Mouse (Mus musculus) CD4-positive, CD25-positive, alpha-beta regulatory T cell, adult 2 months (primary cell): ENCODE data around the gene Ube2e3.

Source experiments
- DNase-seq: peaks from one replicate; pipeline ENCODE4 v3.0.0-alpha.2; 2012; ENCODE audit warnings: low read depth, low spot score

Ube2e3 gene

GRCm38 (mm10) chr2:78882743-78883433, 15.0 kb downstream of the Ube2e3 start:
- no peak for DNase-seq

- no peak for DNase-seq
Observed at GRCm38 (mm10) chr2:78886446-78886845, 18.5 kb downstream of the Ube2e3 start.

DNA sequence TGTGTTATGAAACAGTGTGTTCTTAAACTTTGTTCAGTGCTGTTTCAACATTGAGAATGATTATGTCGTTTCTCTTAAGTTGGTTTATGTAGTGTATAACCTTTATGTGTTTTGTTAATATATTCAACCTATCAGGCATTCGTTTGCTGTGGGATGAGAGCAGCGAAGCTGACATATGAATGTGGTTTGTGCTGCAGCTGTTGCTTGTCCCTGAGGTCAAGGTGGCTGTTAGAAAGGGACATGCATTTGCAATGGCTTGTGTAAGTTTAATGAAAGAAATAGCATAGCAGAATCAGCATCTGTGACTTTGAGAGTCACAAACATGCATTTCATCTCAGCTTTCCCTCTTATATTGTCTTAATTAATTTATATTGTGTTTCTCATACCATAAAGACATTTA, 20.3 kb downstream of the Ube2e3 start:
- DNase-seq, result no peak

DNA sequence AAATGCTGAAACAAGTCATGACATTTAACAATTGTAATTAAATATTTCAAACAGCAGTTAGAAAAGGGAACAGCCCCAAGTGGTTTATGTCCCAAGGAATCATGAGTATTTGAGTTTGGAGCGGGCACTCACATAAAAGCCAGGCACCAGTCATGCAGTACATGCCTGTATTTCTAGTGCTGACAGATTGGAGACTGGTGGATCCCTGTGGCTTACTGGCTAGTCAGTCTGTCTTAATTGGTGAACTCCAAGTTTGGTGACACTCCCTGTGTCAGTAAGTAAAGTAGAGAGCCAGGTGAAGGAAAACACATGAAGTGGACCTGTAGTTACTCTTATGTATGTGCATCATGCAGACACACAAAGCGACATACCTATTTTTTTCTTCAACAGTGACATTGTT, 27.3 kb downstream of the Ube2e3 start:
- DNase-seq, result no peak

DNA sequence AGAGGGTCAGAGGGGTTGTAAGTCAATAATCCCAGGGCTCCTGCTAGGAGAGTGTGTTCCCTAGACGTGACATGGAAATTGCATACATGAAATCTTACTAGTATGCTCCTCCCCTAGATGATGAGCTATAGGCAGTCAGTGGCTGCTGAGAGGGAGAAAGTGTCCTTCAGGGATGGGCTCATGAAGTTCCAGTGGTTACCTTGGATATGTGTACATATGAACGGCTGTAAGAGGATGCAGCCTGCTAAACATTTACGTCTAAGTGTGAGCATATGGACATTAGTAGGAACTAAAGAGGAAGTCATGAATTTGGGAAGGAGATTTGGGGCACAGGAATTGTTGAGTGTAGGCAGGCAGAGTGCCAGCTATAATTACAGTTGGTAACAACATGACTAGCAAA, 38.0 kb downstream of the Ube2e3 start:
- DNase-seq, result no peak

GRCm38 (mm10) chr2:78911516-78911915, 43.6 kb downstream of the Ube2e3 start:
- DNase-seq, result no peak

- DNase-seq, result peak; percentile 48
Observed at GRCm38 (mm10) chr2:78914861-78915260, 46.9 kb downstream of the Ube2e3 start.

DNA sequence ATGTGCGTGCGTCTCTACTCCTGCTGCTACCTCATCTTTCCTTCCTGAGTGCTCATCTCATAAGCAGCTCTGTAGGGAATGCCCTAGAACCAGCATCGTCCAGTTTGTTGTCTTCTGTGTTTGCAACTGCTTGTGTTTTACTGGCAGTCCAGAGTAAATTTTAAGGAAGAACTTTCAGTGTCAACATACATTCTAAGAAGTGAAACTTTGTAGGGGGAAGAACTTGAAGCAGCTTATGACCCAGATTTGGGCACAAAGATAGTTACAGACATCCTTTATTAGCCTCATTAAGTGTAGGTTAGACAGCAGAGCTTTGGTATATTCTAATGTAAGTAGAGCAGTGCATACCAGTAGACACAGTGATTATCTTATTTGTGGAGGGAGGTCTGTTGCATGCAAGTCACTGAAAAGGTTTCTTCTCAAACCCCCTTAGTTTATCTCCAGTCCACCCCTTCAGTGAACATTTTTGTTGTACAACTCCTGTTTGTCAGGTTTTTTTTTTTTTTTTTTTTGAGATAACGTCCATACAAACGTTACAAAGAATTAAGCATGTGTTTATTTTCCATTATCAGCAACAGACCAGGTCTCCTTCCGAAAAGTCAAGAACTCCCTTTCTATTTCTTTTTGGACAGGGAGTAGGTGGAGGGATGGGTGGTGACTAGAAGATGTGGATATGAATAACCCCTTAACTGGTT, 55.2 kb downstream of the Ube2e3 start:
- DNase-seq, result no peak

GRCm38 (mm10) chr2:78925807-78926206, 57.9 kb downstream of the Ube2e3 start:
- no peak for DNase-seq

DNA sequence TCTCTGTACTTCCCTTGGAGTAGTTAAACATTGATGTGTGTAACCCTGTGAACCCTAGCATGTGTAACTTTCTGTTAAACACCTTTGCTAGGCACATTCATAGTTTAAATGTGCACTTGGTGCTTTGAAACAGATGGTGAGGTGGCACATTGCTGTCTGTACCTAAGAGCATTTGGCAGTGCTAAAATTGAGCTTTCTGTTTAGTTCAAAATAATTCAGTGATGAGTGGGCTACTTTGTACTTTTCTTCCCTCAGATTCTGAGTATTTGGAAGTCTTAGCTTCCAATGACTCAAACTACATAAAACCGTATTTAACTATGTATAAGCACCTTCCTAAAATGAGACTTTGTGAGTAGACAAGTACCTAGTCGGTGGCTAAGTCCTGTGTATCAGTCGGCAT, 59.7 kb downstream of the Ube2e3 start:
- DNase-seq, result no peak

- no peak for DNase-seq
Observed at GRCm38 (mm10) chr2:78928080-78928479, 60.2 kb downstream of the Ube2e3 start.

- DNase-seq, result peak; percentile 67
Observed at GRCm38 (mm10) chr2:78931358-78931757, 63.4 kb downstream of the Ube2e3 start.

DNA sequence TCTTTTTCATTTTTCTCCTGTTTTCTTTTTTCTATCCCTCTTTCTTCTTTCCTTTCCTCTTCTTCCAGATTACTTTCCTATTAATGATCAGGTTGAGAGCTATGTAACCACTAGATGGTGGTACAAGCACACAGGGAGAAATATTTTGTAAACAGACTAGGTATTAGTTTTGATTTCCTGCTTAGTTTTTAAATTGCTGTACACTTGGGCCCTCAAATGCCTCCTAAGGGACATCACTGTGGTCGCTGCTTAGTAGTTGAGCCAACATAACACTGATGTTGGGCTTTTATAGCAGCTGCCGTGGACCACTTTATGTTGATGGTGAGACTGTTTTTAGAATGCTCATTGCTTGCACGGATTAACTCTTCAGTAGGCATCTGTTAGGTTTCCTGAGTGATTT, 91.5 kb downstream of the Ube2e3 start:
- DNase-seq, result peak; percentile 78

GRCm38 (mm10) chr2:78960288-78960687, 92.4 kb downstream of the Ube2e3 start:
- peak; percentile 59 for DNase-seq

DNA sequence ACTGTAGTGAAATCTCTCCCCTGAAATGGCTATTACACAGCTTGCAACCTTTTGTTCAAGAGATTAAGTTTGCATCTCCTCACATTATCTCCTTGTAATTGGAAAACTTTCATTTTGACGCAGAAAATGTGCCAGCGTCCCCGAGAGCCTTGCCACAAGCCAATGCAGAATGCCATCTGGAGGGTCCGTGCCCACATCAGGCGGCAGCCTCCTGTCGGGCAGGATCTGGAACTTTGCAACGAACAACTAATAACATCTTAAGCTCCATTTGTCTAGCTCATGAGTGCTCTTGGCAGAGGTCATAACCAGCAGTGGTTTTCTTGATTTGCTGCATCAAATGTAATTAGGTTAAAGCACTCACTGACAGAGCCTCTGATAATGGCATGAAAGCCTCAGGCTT, 93.1 kb downstream of the Ube2e3 start:
- DNase-seq, result no peak

- DNase-seq, result peak; percentile 71
Observed at GRCm38 (mm10) chr2:78961580-78961979, 93.7 kb downstream of the Ube2e3 start.

GRCm38 (mm10) chr2:78964995-78965394, 97.1 kb downstream of the Ube2e3 start:
- no peak for DNase-seq

DNA sequence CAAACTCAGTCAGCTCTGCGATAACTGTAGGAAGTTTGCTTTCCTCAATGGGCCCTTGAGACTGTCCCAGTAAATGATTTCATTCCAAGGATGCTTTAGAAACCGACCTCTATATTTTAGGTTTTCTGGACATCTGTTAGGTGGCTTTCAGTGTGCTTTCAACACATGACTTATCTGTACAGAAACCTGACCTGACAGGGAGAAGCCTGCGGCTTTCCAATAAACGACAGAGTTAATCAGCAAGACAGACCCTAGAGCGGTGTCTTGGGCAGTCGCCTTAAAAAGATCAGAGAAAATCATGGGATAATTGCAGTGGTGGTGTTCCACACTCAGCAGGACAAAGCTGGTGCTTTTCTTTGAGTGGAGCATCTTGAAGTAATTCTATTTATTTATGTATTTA, 97.5 kb downstream of the Ube2e3 start:
- DNase-seq, result no peak

DNA sequence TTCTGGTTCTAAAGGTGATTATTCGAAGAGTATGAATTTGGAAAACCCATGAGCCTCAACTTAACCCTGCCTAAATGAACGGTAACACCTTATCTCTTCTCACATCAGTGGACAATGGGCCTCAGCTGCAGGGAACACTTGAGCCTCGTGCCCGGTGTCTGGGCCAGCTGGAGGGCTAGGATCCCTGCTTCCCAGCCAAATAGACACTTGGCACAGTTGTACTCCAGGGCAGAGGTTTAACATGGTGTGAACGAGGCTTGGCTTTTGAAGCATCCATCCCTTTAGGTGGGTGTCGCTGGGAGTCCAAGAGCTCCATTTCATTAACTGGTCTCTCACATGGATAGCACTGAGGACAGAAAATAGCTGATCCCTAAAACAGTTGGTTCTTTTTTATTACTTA, 102.2 kb downstream of the Ube2e3 start:
- no peak for DNase-seq
